Mouse (Mus musculus) forebrain, embryonic 14.5 days (tissue): Measurements from ENCODE around the gene Plcg2. TPM values are rescaled to one million over a fixed set of nuclear protein-coding genes. Genes with fewer than 3 reads are reported as not detected.

Experiments used
- ATAC-seq: fragments of 200-750 bp; cut with Nextera tagmentation; 2 replicates; pipeline ENCODE4 v1.8.0; 2017; ENCODE audit warnings: mild to moderate bottlenecking, moderate library complexity
- DNase-seq: peaks from one replicate; pipeline ENCODE4 v3.0.0-alpha.2; 2015; ENCODE audit warnings: low spot score
- H3K27ac ChIP-seq: fragments of 300-500 bp; sonication (generic); 2 replicates; pipeline ENCODE4 v1.5.1; 2014; ENCODE audit warnings: low read depth, mild to moderate bottlenecking, control low read depth, low read length, moderate library complexity
- H3K27me3 ChIP-seq: fragments of 300-500 bp; sonication (generic); replicated peaks from 2 replicates; pipeline ENCODE4 v1.6.1; 2014; ENCODE audit warnings: low read length, control low read depth, mixed read lengths; ENCODE audit not compliant: control insufficient read depth, insufficient read depth
- H3K36me3 ChIP-seq: fragments of 300-500 bp; sonication (generic); 2 replicates; pipeline ENCODE4 v1.6.1; 2014; ENCODE audit warnings: low read length, control low read depth; ENCODE audit not compliant: control insufficient read depth, insufficient read depth
- H3K4me1 ChIP-seq: fragments of 300-500 bp; sonication (generic); 2 replicates; pipeline ENCODE4 v1.6.1; 2014; ENCODE audit warnings: antibody characterized with exemption, low read length, control low read depth; ENCODE audit not compliant: control insufficient read depth, insufficient read depth
- H3K4me2 ChIP-seq: fragments of 300-500 bp; sonication (generic); 2 replicates; pipeline ENCODE4 v1.6.1; 2014; ENCODE audit warnings: mild to moderate bottlenecking, control low read depth, low read length
- H3K4me3 ChIP-seq: fragments of 300-500 bp; sonication (generic); 2 replicates; pipeline ENCODE4 v1.5.1; 2014; ENCODE audit warnings: low read depth, low read length, control low read depth
- H3K9ac ChIP-seq: fragments of 300-500 bp; sonication (generic); 2 replicates; pipeline ENCODE4 v1.6.1; 2014; ENCODE audit warnings: mild to moderate bottlenecking, low read length, control low read depth, moderate library complexity
- H3K9me3 ChIP-seq: fragments of 300-500 bp; sonication (generic); replicated peaks from 2 replicates; pipeline ENCODE4 v1.6.1; 2016; ENCODE audit warnings: low read length, control low read depth, mixed read lengths; ENCODE audit not compliant: control insufficient read depth
- WGBS: fragments of 180-500 bp; shearing (Covaris S2); extraction: QIAGEN DNeasy Blood & Tissue Kit; methylation state at CpG from one replicate; pipeline ENCODE4 v1.1.7; 2014; 5-methylcytosine and 5-hydroxymethylcytosine counted together
- microRNA-seq: library from miRNA; unstranded; fragments of <30 nt; microRNA quantifications from one replicate; pipeline ENCODE4, GENCODE M21; 2016
- polyA plus RNA-seq: library from polyadenylated mRNA; unstranded; fragments of >200 nt; fragmentation: Nextera tagmentation; extraction: Ambion mirVana; gene quantifications from 2 replicates; pipeline ENCODE4 v1.2.1, GENCODE M21; 2014

Plcg2 gene
- polyA plus RNA-seq, 1 experiment from 2014 or later = 0.58 TPM

- Histone ChIP-seq H3K27me3 (no peaks in the 10 kb centered on the region), H3K4me1 (no peaks in the 10 kb centered on the region), H3K27ac (no peak overlapping the region), H3K4me3 (no peak overlapping the region), H3K4me2 (no peak overlapping the region), H3K9me3 (no peaks in the 10 kb centered on the region), H3K9ac (no peak overlapping the region), H3K36me3 (no peaks in the 10 kb centered on the region)
- whole genome bisulfite sequencing = 80% methylated on average over 5 of the region's 5 CpGs
- ATAC-seq = no peak
- DNase-seq = no peak
These were observed 177.1 kb downstream of the Plcg2 start for GRCm38 (mm10) chr8:117675171-117675570.

GRCm38 (mm10) chr8:117676460-117676859, 178.4 kb downstream of the Plcg2 start:
- WGBS = 86% methylated on average over 9 of the region's 9 CpGs

GRCm38 (mm10) chr8:117677011-117677410, 178.9 kb downstream of the Plcg2 start:
- Histone ChIP-seq H3K9me3 (no peaks in the 10 kb centered on the region), H3K36me3 (no peaks in the 10 kb centered on the region), H3K27ac (no peak overlapping the region), H3K4me3 (no peak overlapping the region), H3K27me3 (no peaks in the 10 kb centered on the region), H3K4me2 (no peak overlapping the region), H3K4me1 (no peaks in the 10 kb centered on the region), H3K9ac (no peak overlapping the region)
- DNase-seq (no peak), ATAC-seq (no peak)
- WGBS = 84% methylated on average over 8 of the region's 8 CpGs

More at GRCm38 (mm10) chr8:117676460-117676859, 178.4 kb downstream of the Plcg2 start:
- no peak overlapping the region for H3K4me3 ChIP-seq
- DNase-seq = no peak
- no peak overlapping the region for H3K4me2 ChIP-seq
- no peak overlapping the region for H3K9ac ChIP-seq
- H3K36me3 ChIP-seq = no peaks in the 10 kb centered on the region
- H3K27me3 ChIP-seq = no peaks in the 10 kb centered on the region
- H3K9me3 ChIP-seq = no peaks in the 10 kb centered on the region
- H3K4me1 ChIP-seq = no peaks in the 10 kb centered on the region
- no peak for ATAC-seq
- H3K27ac ChIP-seq = no peak overlapping the region

- no peak overlapping the region for H3K4me2 ChIP-seq
- no peaks in the 10 kb centered on the region for H3K9me3 ChIP-seq
- no peaks in the 10 kb centered on the region for H3K4me1 ChIP-seq
- no peak overlapping the region for H3K27ac ChIP-seq
- no peaks in the 10 kb centered on the region for H3K36me3 ChIP-seq
- 89% methylated on average over 4 of the region's 4 CpGs for WGBS
- no peak for DNase-seq
- H3K4me3 ChIP-seq = no peak overlapping the region
- ATAC-seq = no peak
- H3K27me3 ChIP-seq = no peaks in the 10 kb centered on the region
- H3K9ac ChIP-seq = no peak overlapping the region
These were observed 180.6 kb downstream of the Plcg2 start for GRCm38 (mm10) chr8:117678650-117679049.

- H3K4me2 ChIP-seq = no peak overlapping the region
- H3K27me3 ChIP-seq = no peaks in the 10 kb centered on the region
- no peaks in the 10 kb centered on the region for H3K4me1 ChIP-seq
- no peak overlapping the region for H3K4me3 ChIP-seq
- no peaks in the 10 kb centered on the region for H3K36me3 ChIP-seq
- WGBS = 85% methylated on average over 10 of the region's 10 CpGs
- DNase-seq (no peak), ATAC-seq (no peak)
- H3K9ac ChIP-seq = no peak overlapping the region
- H3K27ac ChIP-seq = no peak overlapping the region
- no peaks in the 10 kb centered on the region for H3K9me3 ChIP-seq
These were observed 185.9 kb downstream of the Plcg2 start for GRCm38 (mm10) chr8:117683925-117684472.

- Histone ChIP-seq H3K4me3 (no peak overlapping the region), H3K9ac (no peak overlapping the region), H3K9me3 (no peaks in the 10 kb centered on the region), H3K27me3 (no peaks in the 10 kb centered on the region), H3K27ac (no peak overlapping the region), H3K4me1 (no peaks in the 10 kb centered on the region), H3K4me2 (no peak overlapping the region), H3K36me3 (no peaks in the 10 kb centered on the region)
- DNase-seq = no peak
- 75% methylated on average over 11 of the region's 11 CpGs for WGBS
- ATAC-seq = no peak
These were observed 186.4 kb downstream of the Plcg2 start for GRCm38 (mm10) chr8:117684504-117684903.

Small RNA genes lying within 50 kb of the gene (microRNA-seq; reads per million reads assigned to microRNA genes)
- not detected for gene Gm27361
- not detected for gene Mir7077
- gene Mir7078 = not detected

Other genes starting within 250 kb of the Plcg2 start
- 57.4 and 69.6 TPM in 2 replicates for gene Cmip, start 241.2 kb upstream of the Plcg2 start, polyA plus RNA-seq
- gene Sdr42e1, start 175.4 kb downstream of the Plcg2 start, polyA plus RNA-seq = 0.48 and 0.75 TPM in 2 replicates
- not detected in 2 replicates for gene Hsd17b2, start 203.6 kb downstream of the Plcg2 start, polyA plus RNA-seq